Mouse (Mus musculus) erythroblast, adult 5-6 weeks (primary cell): ENCODE results near the gene Eif4g2. TPM values are rescaled to one million over a fixed set of nuclear protein-coding genes. Genes with fewer than 3 reads are reported as not detected.

Experiments
- ATAC-seq: replicated peaks from 2 replicates; pipeline ENCODE4 v1.8.0; 2016; ENCODE audit warnings: moderate number of reproducible peaks, mild to moderate bottlenecking, moderate TSS enrichment, inconsistent platforms; ENCODE audit not compliant: poor library complexity, low FRiP score, severe bottlenecking
- total RNA-seq, 2 experiments: library from RNA; stranded (forward) in 1 of 2; stranded (reverse) in 1 of 2; fragments of 150-400 nt in 1 of 2; fragments of 200-764, 138-1000 nt in 1 of 2; gene quantifications; 2 replicates each; pipeline versions ENCODE4 v1.2.3 to v1.2.4; 2015 to 2017; ENCODE audit warnings: low replicate concordance in 2 of 2

Gene Eif4g2
- total RNA-seq, 2 experiments from 2014 or later = 338 to 361 TPM

DNA sequence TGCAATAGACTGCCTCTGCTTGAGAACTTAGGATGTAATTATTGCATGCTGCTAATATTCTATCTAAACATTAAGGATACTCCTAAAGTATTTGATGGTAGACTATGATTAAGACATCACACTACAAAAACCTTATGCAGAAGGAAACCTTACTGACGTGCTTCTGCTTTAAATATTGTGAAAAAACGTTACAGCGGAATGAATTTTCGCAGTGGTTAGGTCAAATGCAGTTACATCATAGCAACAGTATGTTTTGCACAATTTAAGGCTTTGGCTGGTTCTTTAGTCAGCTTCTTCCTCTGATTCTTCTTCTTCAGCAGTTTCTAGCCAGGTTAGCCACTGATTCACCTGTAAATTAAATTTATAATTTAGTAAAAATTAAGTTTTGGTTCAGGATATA lies 10.4 kb downstream of the Eif4g2 start:
- no peak for ATAC-seq

DNA sequence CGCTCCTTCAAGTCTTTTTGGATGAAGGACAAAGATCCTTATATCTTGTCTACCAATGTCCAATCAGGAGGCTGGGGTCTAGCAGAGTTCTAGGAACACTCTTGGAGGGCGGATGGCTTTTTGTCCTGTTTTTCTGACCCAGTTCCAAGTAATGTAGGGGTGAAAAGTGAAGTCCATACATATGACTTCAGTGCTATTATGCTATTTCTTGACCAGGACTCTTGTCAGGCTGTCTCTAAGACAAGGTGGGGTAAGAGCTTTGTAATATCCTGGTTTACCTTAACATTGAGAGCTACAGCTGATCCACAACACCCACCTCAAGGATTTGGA lies 12.7 kb downstream of the Eif4g2 start:
- ATAC-seq = no peak

DNA sequence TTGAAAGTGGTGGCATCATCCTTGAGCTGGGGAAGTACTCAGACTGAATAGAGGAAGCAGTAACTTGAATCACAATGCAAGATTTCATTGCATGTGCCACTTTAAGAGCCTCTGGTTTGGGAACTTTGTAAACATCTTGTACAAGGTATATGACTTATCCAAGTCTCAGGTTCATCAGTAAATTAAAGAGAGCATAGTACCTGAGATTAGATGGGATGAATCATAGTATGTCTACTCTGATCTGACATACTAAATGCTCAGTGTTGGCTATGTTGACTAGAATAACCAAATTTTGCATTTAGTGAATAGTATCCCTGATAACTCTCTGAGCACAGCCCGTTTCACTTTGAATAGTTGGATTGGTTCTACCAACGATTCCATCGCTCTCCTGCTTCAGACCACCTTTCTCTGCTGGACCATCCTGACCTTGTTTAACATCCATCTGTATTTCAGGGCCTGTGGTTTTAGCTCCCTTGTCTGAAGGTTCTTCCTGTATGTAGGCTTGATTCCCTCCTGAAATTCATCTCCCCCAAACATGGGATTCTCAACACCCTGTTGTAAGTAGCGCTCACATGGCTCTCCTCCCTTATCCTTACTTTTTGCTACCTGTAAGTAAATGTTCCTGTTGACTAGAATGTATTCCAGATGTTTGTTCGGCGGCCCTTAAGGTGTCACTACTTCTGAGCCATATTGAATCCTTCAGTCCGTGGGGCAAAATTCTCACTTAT lies 13.2 kb downstream of the Eif4g2 start:
- ATAC-seq = no peak

DNA sequence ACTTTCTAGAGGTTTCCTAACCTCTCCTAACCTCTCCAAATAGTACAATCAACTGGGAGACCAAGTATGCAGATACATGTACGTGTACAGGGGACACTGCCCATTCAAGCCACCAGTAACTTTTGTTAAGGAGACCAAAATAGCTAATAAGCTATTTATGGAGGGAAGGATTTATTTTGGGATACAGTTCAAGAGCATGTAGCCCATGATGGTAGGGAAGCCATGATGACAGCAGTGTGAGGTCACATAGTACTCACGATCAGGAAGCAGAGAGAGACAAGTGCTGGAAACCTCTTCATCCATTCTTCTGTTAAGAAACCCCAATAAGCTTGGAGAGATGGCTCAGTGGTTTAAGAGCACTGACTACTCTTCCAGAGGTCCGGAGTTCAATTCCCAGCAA lies 14.6 kb downstream of the Eif4g2 start:
- no peak for ATAC-seq

- no peak for ATAC-seq
Measured at GRCm38 (mm10) chr7:111062971-111063370, 19.9 kb downstream of the Eif4g2 start.

GRCm38 (mm10) chr7:111059527-111059926 lies 23.3 kb downstream of the Eif4g2 start:
- no peak for ATAC-seq

DNA sequence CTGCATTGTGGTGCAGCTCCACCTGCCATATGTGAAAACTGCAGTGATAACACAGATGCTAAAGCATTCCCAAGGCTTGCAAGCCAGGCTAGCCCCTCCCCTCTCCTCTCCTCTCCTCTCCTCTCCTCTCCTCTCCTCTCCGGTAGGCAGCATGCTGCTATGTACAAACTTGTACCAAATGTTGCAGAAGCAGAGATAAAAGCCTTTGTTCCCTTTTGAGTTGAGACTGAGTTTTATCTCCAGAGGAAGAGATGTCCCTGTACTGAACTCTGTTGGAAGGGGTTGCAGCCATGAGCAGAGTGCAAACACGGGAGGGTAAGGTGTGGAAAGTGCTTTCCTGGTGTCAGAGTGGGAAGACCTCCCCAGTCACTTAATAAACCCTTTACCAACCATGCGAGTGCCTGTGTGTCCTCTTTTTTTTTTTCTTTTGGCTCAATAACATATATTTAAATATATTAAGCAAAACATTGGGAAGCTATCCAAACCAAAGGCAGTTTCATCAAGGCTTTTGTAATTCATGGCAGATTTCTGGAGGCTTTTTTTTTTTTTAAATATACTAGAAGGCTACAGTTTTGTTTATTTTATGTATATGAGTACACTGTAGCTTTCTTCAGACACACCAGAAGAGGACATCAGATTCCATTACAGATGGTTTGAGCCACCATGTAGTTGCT lies 26.7 kb downstream of the Eif4g2 start:
- no peak for ATAC-seq

- no peak for ATAC-seq
Measured at GRCm38 (mm10) chr7:111055221-111055620, 27.6 kb downstream of the Eif4g2 start.

DNA sequence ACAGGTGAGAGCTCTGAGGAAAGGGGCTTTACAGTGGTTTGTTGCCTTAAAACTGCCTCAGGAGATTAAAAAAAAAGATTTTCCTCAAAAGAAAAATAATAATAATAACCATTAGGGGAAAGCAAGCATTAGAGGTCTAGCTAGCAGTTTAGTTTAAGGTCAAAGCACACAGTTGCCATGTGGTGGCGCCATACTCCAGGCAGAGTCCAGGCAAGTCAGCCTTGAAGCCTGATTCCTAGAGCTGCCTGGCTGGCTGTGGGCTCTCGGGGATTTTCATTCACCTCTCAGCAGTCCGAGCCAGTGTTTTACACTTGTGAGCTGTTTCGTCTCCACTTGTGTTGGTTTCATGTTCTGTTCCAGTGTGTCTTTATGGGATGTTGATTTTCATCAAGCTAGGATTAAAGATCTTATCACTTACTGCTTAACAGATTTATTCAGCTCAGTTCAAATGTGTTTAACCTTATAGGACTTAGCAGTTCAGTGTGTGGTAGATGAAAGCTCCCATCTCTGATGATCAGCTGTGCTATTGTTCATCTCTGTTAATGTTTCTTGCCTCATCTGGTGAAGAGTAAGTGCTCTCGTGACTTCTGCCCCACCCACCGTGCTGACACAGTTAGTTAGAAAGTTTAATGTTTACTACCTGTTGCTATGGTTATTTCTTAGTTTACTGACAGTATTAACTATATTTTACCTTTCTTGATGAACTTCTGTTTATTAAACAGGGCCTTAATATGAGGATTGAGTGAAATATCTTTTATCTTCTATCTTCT lies 33.0 kb downstream of the Eif4g2 start:
- ATAC-seq = peak; percentile 86

DNA sequence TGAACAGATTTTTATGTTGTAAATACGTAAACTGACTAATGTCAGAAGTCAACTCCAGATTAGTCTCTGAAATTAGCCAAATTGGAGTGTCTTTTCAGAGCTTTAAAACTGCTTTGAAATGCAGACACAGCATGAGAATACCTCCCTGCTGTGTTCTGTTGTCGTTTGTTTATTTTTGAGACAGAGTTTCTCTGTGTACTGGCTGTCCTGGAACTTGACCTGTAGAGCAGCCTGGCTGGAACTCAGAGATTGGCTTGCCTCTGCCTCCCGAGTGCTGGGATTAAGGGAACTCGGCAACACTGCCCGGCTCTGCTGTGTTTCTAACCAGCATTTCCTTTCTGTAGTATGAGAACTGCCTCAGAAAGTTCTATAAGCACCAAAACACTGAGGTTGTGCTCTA lies 33.9 kb downstream of the Eif4g2 start:
- no peak for ATAC-seq

DNA sequence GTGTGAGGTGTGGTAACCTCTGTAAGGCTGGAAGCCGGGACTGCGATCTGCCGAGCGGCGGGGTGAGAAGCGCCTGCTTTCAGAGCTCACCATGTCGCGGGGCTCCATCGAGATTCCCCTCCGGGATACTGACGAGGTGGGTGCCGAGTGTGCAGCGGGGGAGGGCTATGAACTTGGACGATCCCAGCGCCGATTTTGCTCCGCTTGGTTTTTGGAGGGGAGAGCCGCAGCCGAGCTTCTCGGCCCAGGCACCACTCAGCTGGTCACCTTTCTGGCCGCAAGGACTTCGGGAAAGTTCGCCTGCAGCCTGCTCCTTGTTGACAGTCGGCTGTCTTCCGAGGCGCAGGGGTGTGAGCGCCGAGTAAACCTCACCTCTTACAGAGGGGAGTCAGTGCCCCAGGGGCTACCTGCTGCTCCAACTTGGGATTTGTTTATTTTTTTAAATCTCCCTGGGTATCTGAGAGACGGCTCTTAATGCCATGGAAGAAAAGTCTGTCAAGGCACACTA lies 53.7 kb downstream of the Eif4g2 start:
- peak; percentile 72 for ATAC-seq

DNA sequence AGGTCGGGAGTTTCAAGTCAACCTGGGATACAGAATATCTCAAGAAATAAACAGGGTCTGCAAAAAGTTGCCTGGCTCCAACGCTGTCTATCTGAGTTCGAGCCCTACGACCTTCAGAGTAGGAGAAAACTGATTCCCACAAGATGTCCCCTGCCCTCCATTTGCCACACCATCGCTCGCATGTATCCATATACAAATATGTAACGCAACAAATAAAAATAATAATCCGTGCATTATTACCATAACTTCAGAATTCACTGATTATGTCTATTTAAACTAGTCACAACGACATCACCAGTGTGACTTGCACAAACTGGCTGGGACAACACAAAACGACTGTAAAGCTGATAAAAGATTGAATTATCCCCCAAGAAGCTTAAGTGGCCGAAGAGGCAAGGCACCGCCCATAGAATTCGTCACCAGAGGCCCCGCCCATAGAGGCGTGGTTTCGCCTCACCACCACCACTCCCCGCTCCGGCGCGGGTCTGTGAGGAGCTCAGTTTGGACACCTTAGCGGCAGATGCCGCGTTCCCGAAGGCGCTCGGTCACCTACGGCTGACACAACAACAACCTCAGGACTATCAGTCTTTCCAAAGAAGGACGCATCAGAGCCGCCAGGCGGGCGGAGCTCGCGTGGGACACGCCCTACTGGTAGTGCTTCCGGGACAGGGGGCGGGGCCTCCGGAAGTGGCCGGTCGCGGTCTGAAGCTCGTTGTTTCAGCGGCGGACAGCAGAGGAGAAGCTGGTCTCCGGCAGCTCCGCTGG lies 54.4 kb downstream of the Eif4g2 start, which contains the start of gene Ctr9:
Gene Ctr9 (plus strand): TSS at position 671 of the 765 bp plus-strand sequence.
- peak; percentile 96 for ATAC-seq

DNA sequence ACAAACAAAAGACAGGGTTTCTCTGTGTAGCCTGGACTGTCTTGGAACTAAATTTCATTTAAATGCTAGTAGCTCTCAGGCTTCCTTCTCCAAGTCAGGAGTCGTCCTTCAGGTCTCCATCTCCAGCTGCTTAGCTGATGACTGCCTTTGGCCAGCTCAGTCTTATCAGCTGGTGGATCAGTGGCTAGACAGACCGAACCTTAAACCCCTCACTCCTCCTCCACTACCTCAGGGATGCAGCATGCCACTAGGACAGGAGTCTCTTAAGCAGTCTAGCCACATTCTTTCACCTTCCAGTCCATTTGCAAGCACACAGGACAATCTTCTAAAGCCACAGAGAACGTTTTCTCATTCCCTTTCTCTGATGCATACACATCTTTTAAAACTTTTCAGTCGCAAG lies 57.9 kb downstream of the Eif4g2 start:
- no peak for ATAC-seq

- no peak for ATAC-seq
Measured at GRCm38 (mm10) chr7:111024068-111024594, 58.7 kb downstream of the Eif4g2 start.

DNA sequence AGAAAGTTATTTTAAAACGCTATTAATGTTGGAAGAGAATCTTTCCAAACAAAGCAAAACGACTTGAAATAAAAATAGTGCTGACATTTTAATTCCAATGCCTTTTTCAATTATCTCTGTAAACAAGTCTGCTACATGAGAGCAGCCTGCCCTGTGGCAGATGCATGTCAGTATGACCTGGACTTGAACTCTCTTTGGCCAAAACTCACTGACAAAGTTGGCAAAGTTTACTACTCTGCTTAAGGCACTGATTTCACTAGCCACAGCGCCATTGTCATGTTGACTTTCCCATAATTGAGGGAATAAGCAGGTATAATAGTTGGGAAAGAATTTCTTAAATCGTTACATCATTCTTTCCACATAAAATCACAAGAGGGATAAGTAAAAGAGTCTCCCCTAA lies 62.0 kb downstream of the Eif4g2 start:
- no peak for ATAC-seq

Other genes with a start within 250 kb of the Eif4g2 start
- gene Rnf141, start 238.6 kb downstream of the Eif4g2 start, total RNA-seq (2015; ENCODE audit: low replicate concordance) = 11.0 and 17.8 TPM in 2 replicates
- 12.3 and 14.7 TPM in 2 replicates for gene Rnf141, start 238.6 kb downstream of the Eif4g2 start, total RNA-seq (2017; ENCODE audit: low replicate concordance)
- 1.0 TPM in 1 of 2 replicates, not detected in the other for gene Lyve1, start 219.8 kb downstream of the Eif4g2 start, total RNA-seq (2015; ENCODE audit: low replicate concordance)
- 0.28 and 1.1 TPM in 2 replicates for gene Lyve1, start 219.8 kb downstream of the Eif4g2 start, total RNA-seq (2017; ENCODE audit: low replicate concordance)
- 1.0 and 1.7 TPM in 2 replicates for gene Mrvi1, start 100.6 kb downstream of the Eif4g2 start, total RNA-seq (2015; ENCODE audit: low replicate concordance)
- 0.14 and 1.1 TPM in 2 replicates for gene Mrvi1, start 100.6 kb downstream of the Eif4g2 start, total RNA-seq (2017; ENCODE audit: low replicate concordance)
- gene Ctr9, start 54.1 kb downstream of the Eif4g2 start, total RNA-seq (2015; ENCODE audit: low replicate concordance) = 12.7 and 17.8 TPM in 2 replicates
- 18.9 and 33.3 TPM in 2 replicates for gene Ctr9, start 54.1 kb downstream of the Eif4g2 start, total RNA-seq (2017; ENCODE audit: low replicate concordance)